Mouse (Mus musculus) retina, postnatal 1 day (tissue): Measurements from ENCODE around the gene Gtf3c4.

Experiments
- DNase-seq: peaks from one replicate; pipeline ENCODE4 v3.0.0-alpha.2; 2012

The Gtf3c4 gene

GRCm38 (mm10) chr2:28798390-28798789 is 41.8 kb downstream of the Gtf3c4 start:
- no peak for DNase-seq

GRCm38 (mm10) chr2:28797490-28798106 is 42.6 kb downstream of the Gtf3c4 start:
- peak; percentile 72 for DNase-seq

- no peak for DNase-seq
Measured at GRCm38 (mm10) chr2:28796298-28796697, 43.9 kb downstream of the Gtf3c4 start.

GRCm38 (mm10) chr2:28794623-28795022 is 45.5 kb downstream of the Gtf3c4 start:
- DNase-seq = no peak

- peak; percentile 95 for DNase-seq
Measured at GRCm38 (mm10) chr2:28792931-28793610, 47.1 kb downstream of the Gtf3c4 start.

- DNase-seq = no peak
Measured at GRCm38 (mm10) chr2:28787067-28787619, 53.0 kb downstream of the Gtf3c4 start.

- DNase-seq = no peak
Measured at GRCm38 (mm10) chr2:28786355-28787066, 53.6 kb downstream of the Gtf3c4 start.

- DNase-seq = no peak
Measured at GRCm38 (mm10) chr2:28781310-28781709, 58.9 kb downstream of the Gtf3c4 start.

GRCm38 (mm10) chr2:28780001-28780782 is 60.0 kb downstream of the Gtf3c4 start:
- DNase-seq = peak; percentile 89

GRCm38 (mm10) chr2:28776728-28777127 is 63.4 kb downstream of the Gtf3c4 start:
- DNase-seq = no peak

- DNase-seq = peak; percentile 51
Measured at GRCm38 (mm10) chr2:28774073-28774472, 66.1 kb downstream of the Gtf3c4 start.
